Mouse (Mus musculus) kidney, adult 2 months (tissue): ENCODE data around the gene Lao1.

Experiments
- CTCF ChIP-seq: fragments of 200-500 bp; conservative IDR thresholded peaks from 2 replicates; pipeline ENCODE4 v1.5.1; 2011; ENCODE audit warnings: low read depth, mild to moderate bottlenecking, control low read depth, low read length, moderate library complexity, mixed read lengths; ENCODE audit not compliant: insufficient read depth, insufficient read length
- POLR2A ChIP-seq: fragments of 200-500 bp; IDR thresholded peaks from one replicate; pipeline ENCODE4 v1.6.1; 2011; ENCODE audit warnings: low read depth, low read length, control low read depth

GRCm38 (mm10) chr4:119017078-119017477 lies 55.7 kb downstream of the Lao1 start:
- TF ChIP-seq POLR2A, result no peak
- TF ChIP-seq CTCF, result no peak
